Mouse (Mus musculus): Measurements from ENCODE around the gene Palm. TPM values are rescaled to one million over a fixed set of nuclear protein-coding genes. Genes with fewer than 3 reads are reported as not detected.

Gene Palm
- polyA plus RNA-seq, 1 experiment from 2014 or later: 51.3 TPM

DNA sequence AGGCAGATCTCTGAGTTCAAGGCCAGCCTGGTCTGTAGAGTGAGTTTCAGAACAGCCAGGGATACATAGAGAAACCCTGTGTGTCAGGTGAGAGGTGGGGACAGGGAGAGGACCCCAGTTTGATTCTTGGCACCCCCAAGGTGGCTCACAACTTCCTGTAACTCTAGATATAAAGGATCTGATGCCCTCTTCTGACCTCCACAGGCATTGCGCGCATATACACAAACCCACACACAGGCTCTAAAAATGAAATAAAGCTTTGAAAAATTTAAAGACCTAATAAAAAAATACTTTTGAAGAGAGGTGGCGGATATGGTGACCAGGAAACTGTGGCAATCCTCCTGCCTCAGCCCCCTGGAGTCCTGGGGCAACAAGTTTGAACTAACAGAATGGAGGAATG lies 2.5 kb downstream of the Palm start:
- no peak for DNase-seq (ENCODE audit: low spot score)

DNA sequence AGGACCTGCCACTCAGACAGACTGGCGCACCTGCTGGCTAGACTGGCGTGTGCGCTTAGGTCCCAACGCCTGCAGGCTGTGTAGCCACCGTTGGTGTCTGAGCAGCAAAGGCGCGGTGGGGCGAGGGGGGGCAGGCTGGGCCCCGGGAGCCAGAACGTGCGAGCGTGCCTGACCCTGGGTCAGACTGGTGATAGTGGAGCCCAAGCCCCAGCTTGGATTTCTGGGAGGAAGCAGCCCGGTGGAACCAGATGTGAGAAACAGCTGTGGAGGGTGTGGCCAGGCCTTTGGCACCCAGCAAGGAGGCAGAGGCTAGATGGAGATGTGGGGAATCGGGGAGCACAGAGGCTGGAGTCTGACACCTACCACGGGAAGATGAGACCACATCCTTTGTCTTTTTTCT lies 4.0 kb downstream of the Palm start:
- peak; percentile 52 for DNase-seq (ENCODE audit: low spot score)

DNA sequence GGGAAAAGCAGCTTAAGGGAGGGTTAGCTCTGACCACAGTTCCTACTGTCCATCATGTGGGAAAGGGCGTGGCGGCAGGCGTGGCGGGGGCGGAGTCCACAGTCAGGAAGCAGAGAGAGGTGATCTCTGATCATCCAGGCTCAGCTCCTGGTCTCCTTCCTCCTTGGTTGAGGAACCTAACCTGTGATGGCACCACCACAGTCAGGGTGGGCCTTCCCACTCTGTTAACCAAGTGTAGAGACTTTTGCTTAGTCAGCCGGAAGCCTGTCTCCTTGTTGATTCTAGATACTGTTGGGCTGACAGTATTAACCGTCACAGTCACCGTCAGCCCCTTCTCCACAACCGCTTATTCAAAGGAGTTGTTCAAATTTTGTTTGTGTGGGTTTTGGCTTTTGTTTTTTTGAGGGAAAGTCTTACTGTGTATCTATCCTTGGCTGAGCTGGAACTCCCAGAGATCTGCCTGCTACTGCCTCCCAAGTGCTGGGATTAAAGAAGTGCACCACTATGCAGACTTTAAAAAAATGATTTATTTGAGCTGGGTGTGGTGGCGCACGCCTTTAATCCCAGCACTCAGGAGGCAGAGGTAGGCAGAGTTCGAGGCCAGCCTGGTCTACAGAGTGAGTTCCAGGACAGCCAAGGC lies 5.0 kb downstream of the Palm start:
- DNase-seq (ENCODE audit: low spot score): peak; percentile 54

DNA sequence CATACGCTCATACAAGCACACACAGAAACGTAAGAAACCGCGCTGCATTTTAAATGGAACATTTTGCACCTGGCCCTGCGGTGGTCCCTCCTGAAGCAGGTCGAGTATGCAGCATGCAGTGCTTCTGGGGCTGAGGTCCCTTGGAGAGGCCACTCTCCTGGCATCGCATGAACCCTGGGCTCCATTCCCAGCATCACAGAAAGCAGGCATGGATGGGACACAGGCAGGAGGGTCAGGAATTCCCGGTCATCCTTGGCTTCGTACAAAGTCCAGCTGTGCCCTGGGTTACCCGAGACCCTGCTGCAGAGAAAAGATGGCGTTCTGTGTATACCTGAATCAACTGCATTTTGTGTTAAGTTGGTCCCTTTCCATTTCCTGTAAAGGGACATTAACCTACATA lies 7.1 kb downstream of the Palm start:
- no peak for DNase-seq (ENCODE audit: low spot score)

DNA sequence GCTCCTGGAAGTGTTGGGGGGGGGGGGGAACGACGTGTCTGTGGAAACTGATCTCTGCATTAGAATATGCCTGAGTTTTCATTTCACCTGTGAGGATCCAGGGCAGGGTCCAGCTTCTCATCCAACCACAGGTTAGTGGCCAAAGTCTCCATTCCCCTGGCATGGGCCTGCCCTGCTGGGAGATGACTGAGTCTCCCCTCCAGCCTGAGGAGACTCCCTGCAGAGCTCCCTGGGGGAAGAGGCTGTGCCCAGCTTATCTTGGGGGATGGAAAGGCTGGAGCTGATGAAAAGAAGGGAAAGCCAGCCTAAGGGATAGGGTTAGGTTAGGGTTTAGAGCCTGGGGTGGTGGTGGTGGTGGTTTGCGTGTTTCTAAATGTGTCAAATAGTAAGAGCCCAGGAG lies 8.5 kb downstream of the Palm start:
- no peak for DNase-seq (ENCODE audit: low spot score)

DNA sequence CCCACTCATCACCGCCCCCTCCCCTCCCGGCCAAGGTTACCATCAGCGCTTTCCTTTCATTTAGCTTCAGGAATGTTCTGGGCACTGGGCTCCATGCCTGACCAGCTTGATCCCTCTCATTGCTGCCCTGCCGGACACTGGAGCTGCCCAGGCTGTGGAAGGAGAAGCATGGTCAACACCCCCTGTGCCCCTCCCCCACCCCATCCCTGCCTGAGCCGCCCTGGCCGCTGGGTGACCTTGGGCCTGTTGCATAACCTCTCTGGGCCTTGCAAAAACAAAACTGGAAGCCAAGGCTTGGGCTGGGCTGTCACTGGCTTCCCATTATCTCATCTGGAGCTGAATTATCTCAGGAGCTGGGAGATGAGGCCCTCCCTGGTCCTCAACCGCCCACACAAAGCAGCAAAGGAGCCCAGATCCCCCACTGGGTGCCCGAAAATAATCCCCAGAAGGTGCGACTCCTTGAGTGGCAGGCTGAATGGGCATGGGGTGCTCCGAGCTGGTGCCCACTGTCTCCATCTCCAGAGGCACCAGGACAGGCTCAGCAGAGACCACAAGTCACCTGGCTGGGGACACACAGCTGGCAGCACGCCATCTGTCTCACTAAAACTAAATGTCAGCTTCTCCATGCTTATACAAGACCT lies 9.1 kb downstream of the Palm start:
- DNase-seq (ENCODE audit: low spot score): no peak

DNA sequence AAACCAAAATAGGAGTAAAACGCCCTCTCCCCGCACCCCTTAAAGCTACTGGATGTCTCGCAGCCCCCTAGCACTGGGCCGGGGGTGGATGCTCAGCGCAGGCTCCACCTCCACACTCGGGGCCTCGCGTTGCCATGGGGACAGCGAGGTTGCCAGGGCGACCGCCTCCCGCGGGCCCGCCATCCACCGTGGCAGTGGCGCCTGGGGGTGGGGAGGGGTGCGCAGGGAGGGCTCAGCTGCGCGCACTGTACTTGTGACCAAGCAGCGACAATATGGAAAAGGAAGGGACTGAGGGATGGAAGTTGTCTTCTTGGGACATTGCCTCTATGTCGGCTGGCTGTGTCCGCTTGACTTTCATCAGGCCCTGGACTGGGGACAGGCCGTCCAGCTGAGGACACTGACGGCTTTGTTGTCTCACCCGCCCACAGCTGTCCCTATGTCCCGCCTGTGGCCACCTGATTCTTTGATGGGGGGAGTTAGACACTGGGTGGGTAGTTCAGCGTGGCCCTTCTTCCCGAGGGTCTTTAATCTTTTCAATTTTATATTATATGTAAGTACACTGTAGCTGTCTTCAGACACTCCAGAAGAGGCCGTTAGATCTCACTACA lies 10.4 kb downstream of the Palm start:
- DNase-seq (ENCODE audit: low spot score): no peak

DNA sequence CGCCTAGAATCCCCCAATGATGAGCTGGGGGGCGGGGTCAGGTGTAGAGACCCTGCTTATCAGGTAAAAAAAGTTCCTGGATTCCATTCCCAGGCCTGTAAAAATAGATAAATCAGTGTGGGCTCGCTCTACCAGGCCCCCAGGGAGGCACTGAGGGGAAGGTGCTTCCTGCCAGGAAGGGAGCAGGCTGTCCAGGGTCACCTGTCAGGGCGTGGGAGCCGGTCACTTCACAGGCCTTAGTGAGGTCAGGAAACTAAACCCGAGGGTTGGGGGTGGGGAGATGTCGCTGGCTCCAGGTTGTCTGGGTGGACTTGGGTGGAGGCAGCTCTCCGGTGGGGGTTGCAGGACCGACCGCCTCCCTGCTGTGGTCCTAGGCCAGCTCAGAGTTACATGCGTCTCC lies 12.3 kb downstream of the Palm start:
- DNase-seq (ENCODE audit: low spot score): no peak

DNA sequence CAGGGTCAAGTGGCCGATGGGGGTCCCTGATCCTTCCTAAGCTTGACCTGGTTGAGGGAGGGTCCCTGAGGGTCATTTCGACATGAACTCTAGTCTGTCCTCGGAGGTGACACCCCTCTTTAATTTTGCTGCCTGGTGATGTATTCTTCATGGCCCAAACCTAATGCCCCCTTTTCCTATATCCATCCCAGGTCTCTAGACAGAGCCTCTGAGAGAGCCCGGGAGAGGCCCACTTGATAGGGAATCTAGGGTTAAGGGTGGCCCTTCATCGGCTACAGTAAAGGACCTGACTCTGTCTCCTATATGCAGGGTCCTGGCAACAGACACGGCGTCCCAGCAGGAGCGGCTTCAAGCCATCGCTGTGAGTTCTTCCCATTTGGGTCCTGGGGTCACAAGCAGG lies 13.0 kb downstream of the Palm start:
- no peak for DNase-seq (ENCODE audit: low spot score)

DNA sequence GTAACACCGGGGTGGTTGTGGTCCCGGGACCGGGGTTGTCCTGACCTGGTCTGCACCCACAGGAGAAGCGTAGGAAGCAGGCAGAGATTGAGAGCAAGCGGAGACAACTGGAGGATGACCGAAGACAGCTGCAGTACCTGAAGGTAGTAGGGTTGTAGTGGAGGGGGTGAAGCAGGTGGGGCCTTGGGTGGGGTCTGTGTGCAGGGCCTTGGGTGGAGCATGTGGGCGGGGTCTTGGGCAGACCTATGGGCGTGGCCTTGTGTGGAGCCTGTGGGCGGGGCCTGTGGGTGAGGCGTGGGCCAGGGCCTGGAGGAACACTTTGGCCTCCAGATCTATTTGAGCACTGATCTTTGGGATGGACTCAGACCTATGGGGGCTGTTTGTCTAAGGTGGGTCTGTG lies 13.6 kb downstream of the Palm start:
- no peak for DNase-seq (ENCODE audit: low spot score)

DNA sequence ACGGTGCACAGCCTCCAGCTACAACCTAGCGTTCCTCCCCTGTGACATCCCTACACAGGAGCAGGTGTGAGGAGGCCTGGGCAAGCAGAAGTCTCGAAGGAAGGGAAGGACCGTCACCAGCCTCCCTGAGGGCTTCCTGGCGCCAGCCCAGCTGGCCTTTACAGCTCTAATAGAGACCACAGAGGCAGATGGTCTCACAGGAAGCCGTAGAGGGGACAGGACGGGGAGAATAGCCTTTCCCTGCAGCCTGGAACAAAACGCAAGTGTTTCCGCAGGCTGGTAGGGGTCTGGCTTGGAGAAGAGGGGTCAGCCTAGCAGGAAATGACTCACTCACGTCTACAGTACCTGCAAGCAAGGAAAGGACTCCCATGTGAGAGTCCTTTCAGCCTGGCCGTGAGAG lies 14.5 kb downstream of the Palm start:
- DNase-seq (ENCODE audit: low spot score): no peak

DNA sequence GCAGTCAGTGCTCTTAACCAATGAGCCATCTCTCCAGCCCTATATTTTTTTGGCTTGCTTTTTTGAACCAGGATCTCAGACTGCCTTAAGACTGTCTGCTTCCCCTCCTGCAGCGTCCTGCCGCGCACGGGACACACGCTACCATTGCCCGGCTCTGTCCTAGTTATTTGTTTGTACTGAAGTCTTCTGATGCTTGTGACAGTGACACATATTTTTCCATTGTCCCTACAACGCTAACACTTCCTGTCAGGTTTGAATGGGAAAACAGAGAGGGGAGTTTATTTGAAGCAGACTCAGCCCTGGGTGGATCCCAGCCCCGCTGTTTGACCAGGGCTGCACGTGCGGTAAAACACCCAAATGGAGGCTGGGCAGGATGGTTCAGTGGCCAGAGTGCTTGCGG lies 15.4 kb downstream of the Palm start:
- DNase-seq (ENCODE audit: low spot score): no peak

DNA sequence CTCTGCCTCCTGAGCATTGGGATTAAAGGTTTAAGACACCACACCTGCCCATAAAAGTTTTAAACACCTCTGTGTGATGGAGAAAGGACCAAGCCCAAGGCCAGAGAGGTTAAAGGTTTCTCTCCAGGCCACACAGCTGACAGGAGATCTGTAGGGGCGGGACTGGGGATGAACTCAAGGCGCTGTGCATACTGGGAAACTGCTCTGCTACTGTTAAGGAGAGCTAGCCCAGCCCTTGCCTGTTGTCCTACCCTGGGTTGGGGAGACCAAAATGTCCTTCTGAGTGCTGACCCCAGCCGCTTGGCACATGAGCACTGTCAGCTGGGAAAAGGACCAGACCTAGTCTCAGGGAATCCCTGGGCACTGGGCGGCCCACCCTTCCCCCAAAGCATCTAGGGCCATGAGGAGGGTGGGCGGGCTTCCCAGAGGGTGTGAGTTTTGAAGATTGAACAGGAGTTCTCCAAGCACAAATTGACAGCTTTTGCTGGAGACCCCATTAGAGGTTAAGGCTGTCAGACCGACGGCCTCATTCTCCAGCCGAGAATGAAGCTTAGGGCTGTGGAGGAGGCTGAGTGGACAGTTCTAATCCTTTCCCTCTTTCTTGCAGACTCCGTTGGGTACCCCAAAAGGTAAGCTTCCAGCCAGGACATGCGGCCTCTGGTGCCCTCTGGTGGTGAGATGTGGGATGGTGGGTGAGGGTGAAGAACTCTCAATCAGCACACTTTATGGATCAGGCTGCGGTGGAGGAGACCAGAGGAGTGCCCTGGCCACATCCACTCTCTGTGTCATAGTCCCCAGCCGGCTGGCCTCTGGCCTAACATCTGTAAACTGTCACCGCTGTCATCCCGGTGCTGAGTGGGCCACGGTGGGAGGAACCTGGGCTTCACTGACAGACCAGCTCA lies 18.6 kb downstream of the Palm start:
- DNase-seq (ENCODE audit: low spot score): peak; percentile 85

DNA sequence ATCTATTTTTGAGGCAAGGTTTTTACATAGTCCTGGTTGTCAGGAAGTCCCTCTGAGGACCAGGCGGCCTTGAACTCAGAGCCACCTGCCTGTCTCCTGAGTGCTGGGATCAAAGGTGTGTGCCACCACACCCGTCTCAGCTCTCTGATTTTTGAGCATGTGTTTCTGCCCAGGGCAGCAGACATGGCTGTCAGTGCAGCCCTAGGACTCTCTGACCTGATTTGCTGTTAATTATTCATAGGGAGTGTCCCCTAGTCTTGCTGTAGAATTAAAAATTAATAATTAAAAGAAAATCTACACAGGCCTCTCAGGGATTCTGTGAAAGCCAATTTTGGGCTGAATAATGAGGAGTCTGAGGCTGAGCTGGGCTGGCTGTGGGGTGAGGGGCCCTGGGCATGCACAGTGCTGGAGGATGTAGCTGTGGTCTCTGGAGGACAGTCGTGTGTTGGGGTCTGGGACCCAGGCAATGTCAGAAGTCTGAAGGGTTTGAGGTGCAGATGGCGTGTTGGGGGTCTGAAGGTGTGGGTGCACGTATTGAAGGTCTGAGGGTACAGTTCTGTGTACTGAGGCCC lies 21.0 kb downstream of the Palm start:
- DNase-seq (ENCODE audit: low spot score): no peak

DNA sequence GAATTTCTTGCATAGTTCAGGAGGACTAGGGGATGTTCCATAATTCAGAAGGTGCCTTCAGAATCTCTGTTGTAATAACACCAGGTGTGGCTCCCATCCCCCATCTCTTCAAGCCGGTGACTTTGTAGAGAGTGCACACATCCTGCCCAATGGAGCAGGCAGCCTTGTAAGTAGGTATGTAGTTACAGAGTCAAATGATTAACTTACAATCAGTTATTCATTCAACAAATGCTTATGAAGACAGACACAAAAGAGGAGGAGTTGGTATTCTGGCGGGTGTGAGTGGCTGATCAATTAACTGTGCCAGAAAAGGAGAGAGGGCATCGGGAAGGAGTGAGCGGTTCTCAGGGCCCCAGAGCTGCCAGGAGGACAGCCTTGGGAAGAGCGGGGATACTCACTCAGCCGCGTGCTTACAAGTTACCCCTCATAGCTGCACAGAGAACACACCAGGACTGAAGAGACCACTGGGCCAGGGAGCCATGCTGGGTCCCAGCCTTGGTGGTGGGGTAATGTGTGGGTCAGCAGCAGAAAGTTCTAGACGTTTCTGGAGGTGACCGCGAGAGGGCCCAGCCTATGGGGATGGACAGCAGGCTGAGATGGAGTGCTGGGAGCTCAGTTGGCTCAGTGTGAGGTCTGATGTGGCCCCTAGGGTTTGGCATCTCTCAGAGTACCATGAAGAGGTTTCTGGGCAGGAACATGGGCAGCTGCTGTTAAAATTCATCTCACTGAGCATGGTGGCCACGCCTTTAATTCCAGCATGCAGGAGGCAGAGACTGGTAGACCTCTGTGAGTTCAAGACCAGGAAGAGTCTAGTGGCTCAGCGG lies 22.5 kb downstream of the Palm start:
- peak; percentile 53 for DNase-seq (ENCODE audit: low spot score)

DNA sequence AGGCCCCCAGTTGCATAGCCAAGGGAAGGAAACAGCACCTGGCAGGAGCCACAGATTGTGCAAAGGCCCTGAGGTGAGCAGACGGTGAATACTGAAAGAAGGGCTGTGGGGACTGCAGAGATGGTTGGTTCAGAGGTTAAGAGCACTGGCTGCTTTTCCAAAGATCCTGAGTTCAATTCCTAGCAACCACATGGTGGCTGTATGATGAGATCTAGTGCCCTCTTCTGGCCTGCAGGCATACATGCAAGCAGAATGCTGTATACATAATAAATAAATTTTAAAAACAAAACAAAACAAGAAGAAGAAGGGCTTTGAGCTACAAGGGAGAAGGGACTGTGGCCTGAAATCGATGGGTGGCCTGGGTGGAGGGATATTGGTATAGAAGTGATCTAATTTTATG lies 23.7 kb downstream of the Palm start:
- no peak for DNase-seq (ENCODE audit: low spot score)

DNA sequence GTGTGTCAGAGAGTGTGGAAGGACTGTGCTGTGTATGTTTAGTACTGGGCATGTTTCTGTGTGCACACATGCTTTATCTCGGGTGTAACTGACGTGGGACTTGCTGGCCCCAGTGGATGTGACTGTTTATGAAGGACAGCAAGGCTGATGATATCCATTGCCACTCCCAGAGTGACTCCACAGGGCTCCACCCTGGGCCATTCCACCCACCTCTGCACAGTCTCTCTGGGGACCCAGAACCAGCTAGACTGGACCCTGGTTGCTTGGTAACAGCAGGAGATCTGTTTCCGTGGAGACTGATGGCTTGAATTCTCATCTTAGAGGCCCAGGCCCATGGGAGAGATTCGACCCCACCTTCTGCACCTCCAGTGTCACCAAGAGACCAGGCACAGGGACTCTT lies 24.9 kb downstream of the Palm start:
- DNase-seq (ENCODE audit: low spot score): no peak

DNA sequence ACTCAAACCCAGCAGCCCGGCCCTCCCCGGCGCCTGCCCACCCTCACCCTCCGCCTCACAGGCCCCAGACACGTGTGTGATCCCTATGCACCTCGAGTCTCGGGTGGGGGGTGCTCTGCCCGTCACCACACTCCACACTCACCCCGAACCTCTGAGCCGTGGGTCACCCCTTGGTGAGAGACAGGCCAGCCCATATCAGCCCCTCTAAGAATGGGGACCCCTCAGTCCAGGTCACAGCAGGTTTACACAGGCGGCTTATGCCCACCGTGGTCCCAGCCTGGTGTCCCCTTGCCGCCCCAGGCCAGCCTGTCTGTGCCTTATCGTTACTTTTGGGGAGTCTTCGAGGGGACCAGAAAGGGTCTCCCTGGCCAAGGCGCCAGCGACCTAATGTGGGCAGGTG lies 26.2 kb downstream of the Palm start:
- DNase-seq (ENCODE audit: low spot score): no peak

DNA sequence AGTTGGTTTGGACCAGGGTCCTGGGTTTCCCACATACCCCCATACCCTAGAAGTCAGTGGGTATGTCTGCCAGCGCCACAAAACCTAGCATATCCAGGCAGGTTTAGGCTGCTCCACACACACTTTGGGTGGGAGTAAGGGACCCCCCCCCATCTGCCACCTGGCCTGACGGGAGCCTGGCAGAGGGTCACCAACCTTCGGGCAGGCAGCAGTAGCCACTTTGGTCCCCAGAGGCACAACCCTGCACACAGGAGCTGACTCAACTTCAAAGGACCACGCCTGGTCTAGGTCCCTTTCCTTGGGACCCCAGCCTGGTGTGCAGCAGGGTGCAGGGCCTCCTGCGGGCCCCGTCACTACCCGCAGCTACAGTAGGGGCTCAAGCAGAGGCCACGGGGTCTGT lies 26.9 kb downstream of the Palm start:
- DNase-seq (ENCODE audit: low spot score): no peak

DNA sequence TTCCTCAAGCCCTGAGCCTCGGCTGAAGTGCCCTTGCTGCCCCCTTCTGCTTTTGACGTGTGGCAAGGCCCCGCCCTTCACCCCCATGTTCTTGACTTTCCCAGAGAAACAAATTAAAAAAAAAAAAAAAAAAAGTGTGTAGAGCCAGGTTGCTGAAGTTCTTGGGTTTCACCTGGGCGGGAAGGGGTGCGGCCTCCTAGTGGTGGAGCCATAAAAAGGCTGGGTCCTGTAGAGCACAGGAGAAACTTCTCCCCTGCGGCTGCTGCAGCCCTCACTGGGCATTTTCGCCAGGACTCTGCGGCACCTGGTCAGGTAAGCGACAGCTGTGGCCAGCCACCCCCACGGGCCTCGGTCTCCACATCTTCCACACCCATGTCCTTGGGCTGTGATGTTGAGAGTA lies 27.4 kb downstream of the Palm start, which contains the start of gene Misp:
Gene Misp (plus strand): TSS at position 208 of the 400 bp plus-strand sequence.
- DNase-seq (ENCODE audit: low spot score): no peak

DNA sequence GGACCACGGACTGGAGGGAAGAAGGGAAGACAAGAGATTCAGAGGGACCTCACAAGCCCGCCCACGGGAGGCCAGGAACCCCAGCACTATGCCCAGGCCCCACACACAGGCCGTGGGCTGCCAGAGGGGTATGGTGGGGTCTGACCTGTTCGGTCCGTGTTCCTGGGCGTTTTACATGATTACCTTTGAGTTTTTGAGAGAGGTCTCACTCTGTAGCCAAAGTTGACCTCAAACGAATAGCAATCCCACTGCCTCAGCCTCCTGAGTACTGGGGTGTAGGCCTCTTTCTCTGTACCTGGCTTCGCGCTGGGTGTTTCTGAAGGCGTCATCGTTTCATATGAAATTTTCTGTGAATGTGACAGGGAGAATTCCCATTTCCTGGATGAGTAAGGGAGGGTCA lies 28.4 kb downstream of the Palm start:
- no peak for DNase-seq (ENCODE audit: low spot score)

Measured in thymus, postnatal 0 days (tissue).